Mouse (Mus musculus): Measurements from ENCODE around the gene Pth2. TPM values are rescaled to one million over a fixed set of nuclear protein-coding genes. Genes with fewer than 3 reads are reported as not detected.

Pth2 gene
- polyA plus RNA-seq, 2 experiments, result not detected

GRCm38 (mm10) chr7:45202654-45203053 lies 21.9 kb downstream of the Pth2 start:
- 48% methylated on average over 10 of the region's 10 CpGs for whole genome bisulfite sequencing (ENCODE audit: insufficient replicate concordance)
- no peak overlapping the region for H3K27ac ChIP-seq
- no peak for TF ChIP-seq EP300 (IDR thresholded peaks at IDR 0.05; ENCODE audit: low read depth)
- TF ChIP-seq CTCF (IDR thresholded peaks at IDR 0.05; ENCODE audit: low read depth), result no peak
- no peaks in the 10 kb centered on the region for H3K36me3 ChIP-seq (replicated peaks; ENCODE audit: control insufficient read depth, insufficient read depth, low read depth)
- no peak overlapping the region for H3K4me2 ChIP-seq (ENCODE audit: low read depth)
- H3K9me3 ChIP-seq (ENCODE audit: control insufficient read depth, low read length), result no peaks in the 10 kb centered on the region
- H3K4me3 ChIP-seq (ENCODE audit: insufficient read depth in 1 of 2, low read depth in 2 of 2, low read length in 2 of 2), result no peak overlapping the region
- H3K4me1 ChIP-seq (replicated peaks; ENCODE audit: control insufficient read depth in 2 of 2, insufficient read depth in 2 of 2, low read length in 1 of 2), result peaks cover 0 to 7% of the 10 kb centered on the region in 2 experiments; a peak in 1 of 4 replicates
- ATAC-seq (ENCODE audit: insufficient read depth) (no peak), DNase-seq (ENCODE audit: low read depth in 3 of 3, low spot score in 3 of 3) (no peak)
- no peaks in the 10 kb centered on the region for H3K27me3 ChIP-seq (ENCODE audit: control insufficient read depth, insufficient read depth, low read length)
- H3K9ac ChIP-seq (replicated peaks), result no peak overlapping the region

DNA sequence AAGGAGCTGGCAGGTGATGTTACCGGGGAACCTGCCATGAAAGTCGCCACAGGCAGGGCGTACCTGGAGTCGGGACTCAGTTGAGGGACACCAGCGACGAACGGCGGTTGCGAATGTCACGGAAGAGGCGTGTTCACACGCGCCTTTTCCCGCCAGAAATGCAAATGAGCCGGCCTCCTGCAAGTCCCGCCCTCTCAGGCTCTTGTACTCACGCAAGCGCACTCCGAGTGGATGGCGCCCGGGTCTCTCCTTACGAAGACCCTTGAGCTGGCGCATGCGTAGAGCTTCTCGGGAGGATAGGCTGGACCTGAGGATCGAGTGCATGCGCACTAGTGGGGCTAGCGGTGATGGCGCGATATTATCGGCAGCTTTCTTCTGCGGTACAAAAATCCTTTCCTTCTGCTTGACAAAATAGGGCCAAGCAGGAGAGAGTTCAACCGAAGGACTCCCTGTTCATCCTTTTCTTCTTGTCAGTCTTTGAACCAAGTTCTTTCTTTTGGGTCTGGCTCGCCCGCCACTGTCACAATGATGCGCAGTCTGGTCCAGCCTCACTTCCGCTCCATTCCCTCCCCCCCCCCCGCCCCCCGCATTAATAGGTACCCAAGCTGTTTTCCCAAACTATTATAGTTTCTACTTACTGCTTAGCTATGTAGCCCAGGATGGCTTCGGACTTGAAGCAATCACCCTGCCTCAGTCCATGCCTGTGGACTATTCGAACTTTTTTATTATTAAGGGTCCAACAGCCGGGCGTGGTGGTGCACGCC lies 23.8 kb downstream of the Pth2 start, which contains the start of gene Ccdc155:
Gene Ccdc155 (minus strand): TSS at position 513 of the 764 bp plus-strand sequence.
- Histone ChIP-seq H3K4me3 (ENCODE audit: insufficient read depth in 1 of 2, low read depth in 2 of 2, low read length in 2 of 2) (peak within 1 kb of the TSS; percentile 47 to 56), H3K9me3 (ENCODE audit: control insufficient read depth, low read length) (no peaks in the 10 kb centered on the region), H3K27ac (no peak within 1 kb of the TSS), H3K36me3 (replicated peaks; ENCODE audit: control insufficient read depth, insufficient read depth, low read depth) (no peaks in the 10 kb centered on the region), H3K4me2 (ENCODE audit: low read depth) (peak within 1 kb of the TSS; percentile 71), H3K27me3 (ENCODE audit: control insufficient read depth, insufficient read depth, low read length) (no peaks in the 10 kb centered on the region), H3K4me1 (replicated peaks; ENCODE audit: control insufficient read depth in 2 of 2, insufficient read depth in 2 of 2, low read length in 1 of 2) (peaks cover 0 to 7% of the 10 kb centered on the region in 2 experiments; a peak in 1 of 4 replicates), H3K9ac (replicated peaks) (no peak within 1 kb of the TSS; the same call in 1 of the 2 replicates)
- DNase-seq (ENCODE audit: low read depth in 3 of 3, low spot score in 3 of 3) (peak; percentile 79 to 83 (median 82)), ATAC-seq (ENCODE audit: insufficient read depth) (peak; percentile 91)
- TF ChIP-seq EP300 (IDR thresholded peaks at IDR 0.05; ENCODE audit: low read depth) (no peak), CTCF (IDR thresholded peaks at IDR 0.05; ENCODE audit: low read depth) (0 out of 2 replicates have a peak, but pooled peaks have one; percentile 10)
- 5% methylated on average over 44 of the region's 44 CpGs for WGBS (ENCODE audit: insufficient replicate concordance)

DNA sequence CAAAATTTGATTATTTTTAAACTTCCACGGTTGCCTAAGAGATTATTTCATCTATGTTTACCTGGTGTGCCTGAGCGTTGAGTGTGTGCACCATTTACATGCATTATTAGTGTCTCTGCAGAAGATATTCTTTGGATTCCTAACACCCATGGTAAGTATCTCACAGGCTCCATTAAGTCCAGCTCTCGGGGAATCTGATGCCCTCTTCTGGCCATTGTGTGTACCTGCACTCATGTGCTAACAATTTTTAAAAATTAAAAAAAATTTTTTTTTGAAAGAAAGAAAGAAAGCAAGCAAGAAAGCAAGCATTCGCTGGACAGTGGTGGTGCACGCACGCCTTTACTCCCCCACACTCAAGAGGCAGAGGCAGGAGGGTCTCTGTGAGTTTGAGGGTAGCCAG lies 27.5 kb downstream of the Pth2 start:
- 66% methylated on average over 6 of the region's 6 CpGs for WGBS (ENCODE audit: insufficient replicate concordance)

GRCm38 (mm10) chr7:45211070-45211469 lies 30.3 kb downstream of the Pth2 start:
- Histone ChIP-seq H3K27me3 (ENCODE audit: control insufficient read depth, insufficient read depth, low read length) (peaks cover 12% of the 10 kb centered on the region), H3K4me1 (replicated peaks; ENCODE audit: control insufficient read depth in 2 of 2, insufficient read depth in 2 of 2, low read length in 1 of 2) (peaks cover 13 to 19% of the 10 kb centered on the region in 2 experiments), H3K27ac (no peak overlapping the region), H3K9me3 (ENCODE audit: control insufficient read depth, low read length) (no peaks in the 10 kb centered on the region), H3K9ac (replicated peaks) (no peak overlapping the region), H3K4me2 (ENCODE audit: low read depth) (peak overlapping the region; percentile 68), H3K4me3 (ENCODE audit: insufficient read depth in 1 of 2, low read depth in 2 of 2, low read length in 2 of 2) (no peak overlapping the region), H3K36me3 (replicated peaks; ENCODE audit: control insufficient read depth, insufficient read depth, low read depth) (no peaks in the 10 kb centered on the region)
- TF ChIP-seq CTCF (IDR thresholded peaks at IDR 0.05; ENCODE audit: low read depth) (no peak), EP300 (IDR thresholded peaks at IDR 0.05; ENCODE audit: low read depth) (no peak)
- no peak for DNase-seq (ENCODE audit: low read depth in 3 of 3, low spot score in 3 of 3)
- no peak for ATAC-seq (ENCODE audit: insufficient read depth)
- 11% methylated on average over 10 of the region's 10 CpGs for WGBS (ENCODE audit: insufficient replicate concordance)

More for the DNA sequence above, 27.5 kb downstream of the Pth2 start:
- ATAC-seq (ENCODE audit: insufficient read depth), result no peak
- H3K27ac ChIP-seq, result no peak overlapping the region
- H3K4me2 ChIP-seq (ENCODE audit: low read depth), result no peak overlapping the region
- no peak overlapping the region for H3K9ac ChIP-seq (replicated peaks)
- no peaks in the 10 kb centered on the region for H3K9me3 ChIP-seq (ENCODE audit: control insufficient read depth, low read length)
- no peaks in the 10 kb centered on the region for H3K36me3 ChIP-seq (replicated peaks; ENCODE audit: control insufficient read depth, insufficient read depth, low read depth)
- H3K4me3 ChIP-seq (ENCODE audit: insufficient read depth in 1 of 2, low read depth in 2 of 2, low read length in 2 of 2), result no peak overlapping the region
- peaks cover 6% of the 10 kb centered on the region; the same call in 1 of the 2 replicates for H3K27me3 ChIP-seq (ENCODE audit: control insufficient read depth, insufficient read depth, low read length)
- no peak for TF ChIP-seq EP300 (IDR thresholded peaks at IDR 0.05; ENCODE audit: low read depth)
- peak; percentile 29; the same call in 1 of the 2 replicates for TF ChIP-seq CTCF (IDR thresholded peaks at IDR 0.05; ENCODE audit: low read depth)
- H3K4me1 ChIP-seq (replicated peaks; ENCODE audit: control insufficient read depth in 2 of 2, insufficient read depth in 2 of 2, low read length in 1 of 2), result peaks cover 13 to 23% of the 10 kb centered on the region in 2 experiments
- DNase-seq (ENCODE audit: low read depth in 3 of 3, low spot score in 3 of 3), result no peak

- Histone ChIP-seq H3K27ac (no peak within 1 kb of the TSS), H3K4me1 (replicated peaks; ENCODE audit: control insufficient read depth in 2 of 2, insufficient read depth in 2 of 2, low read length in 1 of 2) (peaks cover 13 to 19% of the 10 kb centered on the region in 2 experiments), H3K4me3 (ENCODE audit: insufficient read depth in 1 of 2, low read depth in 2 of 2, low read length in 2 of 2) (peak within 1 kb of the TSS; percentile 1 to 27; a peak in 2 of 4 replicates), H3K9ac (replicated peaks) (peak within 1 kb of the TSS; percentile 18; the same call in 1 of the 2 replicates), H3K9me3 (ENCODE audit: control insufficient read depth, low read length) (no peaks in the 10 kb centered on the region), H3K4me2 (ENCODE audit: low read depth) (peak within 1 kb of the TSS; percentile 68), H3K27me3 (ENCODE audit: control insufficient read depth, insufficient read depth, low read length) (peaks cover 17% of the 10 kb centered on the region), H3K36me3 (replicated peaks; ENCODE audit: control insufficient read depth, insufficient read depth, low read depth) (no peaks in the 10 kb centered on the region)
- ATAC-seq (ENCODE audit: insufficient read depth), result peak; percentile 60; the same call in 1 of the 2 replicates
- TF ChIP-seq EP300 (IDR thresholded peaks at IDR 0.05; ENCODE audit: low read depth), result no peak
- no peak for TF ChIP-seq CTCF (IDR thresholded peaks at IDR 0.05; ENCODE audit: low read depth)
- WGBS (ENCODE audit: insufficient replicate concordance), result 2% methylated on average over 17 of the region's 17 CpGs
- peak in 2 of 3 experiments; percentile 30 to 48 for DNase-seq (ENCODE audit: low read depth in 3 of 3, low spot score in 3 of 3)
Measured at GRCm38 (mm10) chr7:45211851-45212251, 31.1 kb downstream of the Pth2 start, which contains the start of gene Dkkl1. Gene Dkkl1 (minus strand): TSS chr7:45212147.
